Mouse (Mus musculus): ENCODE measurements around the gene Lyrm7. TPM values are rescaled to one million over a fixed set of nuclear protein-coding genes. Genes with fewer than 3 reads are reported as not detected.
"Not testable (repeated sequence)": the region's sequence is repeated elsewhere in the genome, so short reads cannot be mapped to it uniquely, and the experiment has no call there.

The Lyrm7 gene
- total RNA-seq, 2 experiments from 2014 or later, result 4.1 to 5.3 TPM

DNA sequence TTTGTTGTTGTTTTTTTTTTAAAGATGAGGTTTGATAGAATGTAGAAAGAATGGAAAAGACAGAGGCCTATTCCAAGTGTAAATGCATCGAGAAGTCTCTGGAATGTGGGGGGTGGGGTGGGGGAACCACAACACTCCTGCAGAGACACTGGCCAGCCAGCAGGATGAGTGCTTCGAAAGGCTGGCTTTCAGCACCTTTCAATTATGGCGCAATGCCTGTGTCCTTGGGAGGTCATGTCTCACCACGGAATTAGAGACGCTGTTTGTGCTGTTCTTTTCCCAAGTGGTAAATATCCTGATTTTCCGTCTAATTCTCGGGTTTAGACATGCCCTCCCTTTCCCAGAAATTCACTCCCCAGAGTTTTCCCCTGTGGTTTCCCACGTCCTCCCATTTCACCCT is 22.0 kb upstream of the Lyrm7 start:
- no peak for ATAC-seq (replicated peaks; ENCODE audit: poor library complexity)

DNA sequence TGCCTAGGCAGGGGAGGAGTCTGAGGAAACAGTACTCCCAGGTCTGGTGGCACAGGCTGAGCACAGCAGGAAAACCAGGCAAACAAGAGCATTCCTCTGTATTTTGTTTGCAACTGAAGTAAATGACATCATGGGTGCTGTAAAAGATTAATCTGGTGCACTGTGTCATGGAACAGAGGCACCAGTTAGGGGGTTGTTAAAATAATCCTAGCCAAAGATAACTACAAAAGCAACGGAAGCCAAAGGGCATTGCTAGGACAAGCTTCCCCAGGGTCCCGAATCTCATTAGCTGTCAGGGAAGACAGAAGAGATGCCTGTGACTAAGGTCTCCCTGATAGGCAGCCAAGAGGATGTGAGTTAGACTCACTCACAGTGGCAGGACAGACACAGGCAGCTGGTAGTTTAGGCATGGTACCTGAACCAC is 20.3 kb upstream of the Lyrm7 start:
- no peak for ATAC-seq (replicated peaks; ENCODE audit: poor library complexity)

DNA sequence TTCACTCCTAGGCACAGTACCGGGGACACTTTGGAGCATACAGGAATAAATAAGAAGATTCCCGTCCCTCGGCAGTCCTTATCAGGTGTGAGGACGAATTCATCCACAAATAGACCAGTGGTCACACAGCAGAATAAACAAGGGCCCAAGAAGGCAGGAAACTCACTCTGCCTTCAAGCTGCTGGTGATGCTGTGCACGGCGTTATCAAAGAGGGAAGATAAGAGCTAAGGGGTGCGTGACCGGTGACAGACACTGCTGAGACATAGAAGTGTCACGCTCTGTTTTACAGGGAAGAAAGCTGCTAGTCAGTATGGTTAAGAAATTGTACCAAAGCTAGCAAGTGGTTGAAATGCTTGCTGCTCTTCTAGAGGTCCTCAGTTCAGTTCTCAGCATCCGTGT is 19.2 kb upstream of the Lyrm7 start:
- no peak for ATAC-seq (replicated peaks; ENCODE audit: poor library complexity)

DNA sequence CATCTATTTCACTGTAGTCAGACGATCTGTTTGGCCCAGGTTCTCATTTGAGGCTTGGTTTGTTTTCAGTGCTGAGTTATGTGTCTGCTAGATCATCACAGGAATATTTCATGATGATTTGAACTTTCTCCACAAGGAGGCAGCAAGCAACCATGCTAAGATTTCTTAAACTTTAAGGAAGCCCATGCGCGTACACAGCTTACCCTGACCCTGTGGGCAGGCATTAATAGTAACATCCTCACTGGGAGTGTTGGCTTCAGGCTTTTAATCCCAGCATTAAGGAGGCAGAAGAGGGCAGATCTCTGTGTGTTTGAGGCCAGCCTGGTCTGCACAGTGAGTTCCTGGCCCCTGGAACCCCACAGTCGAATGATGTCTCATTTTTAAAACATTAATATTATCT is 18.7 kb upstream of the Lyrm7 start:
- peak; percentile 90 for ATAC-seq (replicated peaks; ENCODE audit: poor library complexity)

DNA sequence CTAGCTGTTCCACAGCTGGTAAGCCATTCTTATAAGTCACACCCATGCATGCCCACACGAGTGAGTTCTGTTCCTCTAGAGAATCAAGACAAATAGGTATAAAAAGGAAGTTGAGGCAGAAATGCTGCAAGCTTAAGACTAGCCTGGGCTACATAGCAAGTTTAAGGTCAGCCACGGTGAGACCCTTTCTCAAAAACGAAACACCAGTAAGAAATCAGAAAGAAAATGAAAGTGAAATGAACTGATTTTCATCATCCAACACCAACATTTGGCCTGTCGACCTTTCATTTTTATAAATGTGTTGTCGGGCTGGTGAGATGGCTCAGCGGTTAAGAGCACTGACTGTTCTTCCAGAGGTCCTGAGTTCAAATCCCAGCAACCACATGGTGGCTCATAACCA is 18.2 kb upstream of the Lyrm7 start:
- no peak for ATAC-seq (replicated peaks; ENCODE audit: poor library complexity)

DNA sequence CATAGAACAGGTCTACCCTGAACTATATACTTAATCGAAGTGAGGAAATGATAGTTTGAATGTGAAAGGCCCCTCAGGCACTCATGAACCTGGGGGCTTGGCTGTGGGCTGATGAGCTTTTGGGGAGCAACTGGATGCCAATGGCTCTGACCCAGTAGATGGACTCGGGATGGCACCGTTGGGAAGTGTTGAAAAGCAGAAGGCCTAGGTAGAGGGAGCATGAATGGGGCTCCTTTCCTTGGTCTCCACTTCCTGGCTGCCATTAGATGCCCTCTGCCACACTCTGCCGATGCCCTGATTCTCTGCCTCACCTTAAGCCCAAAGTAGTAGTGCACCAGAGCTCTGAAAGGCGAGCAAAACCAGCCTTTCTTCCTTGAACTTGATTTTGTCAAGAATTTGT is 15.3 kb upstream of the Lyrm7 start:
- ATAC-seq (replicated peaks; ENCODE audit: poor library complexity), result no peak

DNA sequence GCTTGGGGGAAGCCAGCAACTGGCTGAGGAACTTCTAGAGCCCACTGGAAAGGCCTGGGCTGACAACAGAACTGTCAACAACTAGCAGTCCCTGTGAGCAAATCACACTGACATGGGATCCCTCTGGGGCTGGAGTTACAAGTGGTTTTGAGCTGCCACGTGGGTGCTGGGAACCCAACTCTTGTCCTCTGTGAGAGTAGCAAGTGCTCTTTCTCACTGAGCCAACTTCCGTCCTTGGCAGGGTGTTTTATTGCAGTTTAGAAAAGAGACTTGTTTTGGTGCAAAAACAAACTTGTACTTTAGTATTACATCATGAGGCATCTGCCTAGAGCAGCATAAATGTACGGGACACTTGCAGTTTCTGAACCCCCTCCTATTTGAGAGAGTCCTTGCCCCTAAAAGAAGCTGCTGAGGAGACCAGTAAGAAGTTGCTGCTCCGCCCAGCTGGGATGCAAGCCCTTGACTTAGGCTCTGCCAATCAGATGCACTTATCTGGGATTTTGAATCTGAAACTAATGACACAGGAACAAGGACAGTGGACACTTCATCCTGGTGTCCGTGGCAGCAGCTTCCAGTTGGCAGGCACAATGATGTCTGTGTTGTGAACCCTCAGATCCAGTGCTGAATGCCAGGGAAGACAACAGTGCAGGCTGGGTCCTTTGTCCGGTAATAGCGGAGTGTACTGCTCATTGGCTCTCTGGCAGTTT is 11.3 kb upstream of the Lyrm7 start:
- ATAC-seq (replicated peaks; ENCODE audit: poor library complexity), result no peak

DNA sequence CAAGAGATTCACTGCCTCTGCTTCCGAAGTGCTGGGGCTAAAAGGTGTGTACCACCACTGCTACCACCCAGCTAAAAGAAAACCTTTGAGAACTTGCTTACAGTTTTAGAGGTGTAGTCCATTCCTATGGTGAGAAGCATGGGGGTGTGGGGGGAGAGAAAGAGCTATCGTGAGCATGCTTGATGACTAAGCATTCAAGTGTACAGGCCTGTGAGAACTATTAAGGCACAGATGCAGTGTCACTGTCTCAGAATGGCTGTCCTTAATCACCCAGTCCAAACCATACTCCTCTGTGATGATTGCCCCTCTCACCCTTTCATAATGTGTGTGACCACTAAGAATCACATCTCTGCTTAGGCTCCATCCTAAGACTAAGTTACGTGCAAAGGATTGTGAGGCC is 8.6 kb upstream of the Lyrm7 start:
- no peak for ATAC-seq (replicated peaks; ENCODE audit: poor library complexity)

DNA sequence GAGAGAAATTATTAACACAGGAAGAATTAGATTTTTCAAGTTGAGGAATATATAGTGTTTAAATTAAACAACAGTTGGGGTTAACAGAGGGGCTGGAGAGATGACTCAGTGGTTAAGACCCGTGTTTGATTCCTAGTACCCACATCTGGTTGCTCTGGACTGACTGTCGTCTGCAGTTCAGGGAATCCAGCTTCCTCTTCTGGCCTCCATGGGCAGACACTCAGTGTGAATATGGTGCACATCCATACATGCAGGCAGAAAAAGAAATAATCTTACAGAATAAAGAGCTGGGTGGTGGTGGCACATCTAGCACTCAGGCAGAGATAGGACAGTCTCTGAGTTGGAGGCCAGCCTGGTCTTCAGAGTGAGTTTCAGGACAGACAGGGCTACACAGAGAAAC is 7.7 kb upstream of the Lyrm7 start:
- no peak for ATAC-seq (replicated peaks; ENCODE audit: poor library complexity)

DNA sequence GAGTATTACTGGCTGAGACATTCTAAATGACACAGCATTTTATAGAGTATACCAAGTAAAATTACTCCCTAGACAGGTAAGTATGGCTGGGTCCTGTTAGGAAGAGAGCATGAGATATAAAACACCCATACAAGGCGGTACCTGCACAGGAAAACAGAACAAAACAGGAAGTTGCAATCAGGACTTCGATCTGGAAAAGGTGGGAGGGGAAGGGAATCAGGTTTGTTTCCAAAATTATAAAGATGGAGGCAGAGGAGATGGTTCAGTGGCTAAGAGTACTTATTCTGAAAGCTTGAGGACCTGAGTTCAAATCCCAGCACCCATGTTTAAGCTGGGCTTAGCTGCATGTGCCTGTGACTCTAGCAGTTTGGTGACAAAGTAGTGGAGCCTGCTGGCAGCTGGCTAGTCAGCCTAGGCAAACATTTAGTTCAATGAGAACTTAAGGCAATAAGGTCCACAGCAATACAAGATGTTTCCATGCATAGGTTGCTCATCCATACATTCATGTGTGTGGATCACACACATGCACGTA is 7.3 kb upstream of the Lyrm7 start:
- ATAC-seq (replicated peaks; ENCODE audit: poor library complexity), result no peak

DNA sequence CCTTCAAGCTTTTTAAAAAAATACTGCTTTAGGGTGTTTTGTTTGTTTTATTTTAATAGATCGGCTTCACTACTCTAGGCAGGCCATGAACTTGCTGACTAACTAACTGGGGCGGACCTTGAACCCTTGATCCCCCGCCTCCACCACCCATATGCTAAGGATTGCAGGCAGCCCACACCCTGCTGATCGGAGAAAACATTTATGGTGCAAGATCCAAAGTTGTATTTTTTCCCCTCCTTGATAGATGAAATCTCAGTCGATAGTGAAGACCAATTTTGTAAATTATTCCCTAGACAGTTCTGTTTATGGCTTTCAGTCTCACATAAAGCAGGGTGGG is 6.3 kb upstream of the Lyrm7 start:
- ATAC-seq (replicated peaks; ENCODE audit: poor library complexity), result peak; percentile 50

DNA sequence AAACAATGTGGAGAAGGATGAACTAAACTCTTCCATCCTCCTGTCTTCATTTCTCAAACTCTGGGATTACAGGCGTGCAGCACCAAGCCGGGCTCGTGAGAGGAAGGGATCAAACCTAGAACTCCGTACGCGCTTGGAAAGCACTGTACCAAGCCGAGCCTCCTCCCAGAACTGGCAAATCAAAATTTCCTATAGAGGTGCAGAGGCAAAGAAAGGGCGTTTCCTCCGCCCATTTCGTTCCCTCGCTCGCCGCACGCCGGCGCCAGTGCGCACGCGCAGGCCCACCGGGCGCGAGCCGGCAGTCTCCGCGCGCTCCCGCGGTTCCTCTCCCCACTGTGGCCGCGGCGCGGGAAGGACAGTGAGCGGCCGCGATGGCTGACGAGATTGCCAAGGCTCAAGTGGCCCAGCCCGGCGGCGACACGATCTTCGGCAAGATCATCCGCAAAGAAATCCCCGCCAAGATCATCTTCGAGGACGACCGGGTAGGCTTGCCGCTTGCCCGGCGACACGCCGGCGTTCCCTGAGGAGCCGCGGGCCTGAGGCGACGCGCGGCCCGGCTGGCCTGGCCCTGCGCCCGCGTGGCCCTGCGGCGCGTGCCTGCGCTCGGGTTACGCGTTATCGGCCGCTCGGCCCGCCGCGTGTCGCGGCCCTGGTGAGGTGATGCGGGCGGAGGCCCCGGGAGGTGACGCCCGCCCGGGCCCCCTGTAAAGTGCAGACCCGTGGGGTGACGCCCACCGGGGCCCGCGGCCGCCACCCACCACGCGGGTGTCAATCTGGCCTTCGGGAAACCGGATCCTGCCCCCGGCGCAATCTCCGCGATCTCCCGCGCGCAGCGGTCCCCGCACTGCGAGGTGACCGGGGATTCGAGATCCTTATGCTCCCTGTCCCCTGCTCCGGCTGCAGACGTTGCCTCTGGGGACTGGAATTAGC is 5.7 kb upstream of the Lyrm7 start, which contains the start of gene Hint1:
Gene Hint1, plus strand, starts transcription at position 265 of the 930 bp plus-strand sequence.
- peak; percentile 73 for ATAC-seq (replicated peaks; ENCODE audit: poor library complexity)

DNA sequence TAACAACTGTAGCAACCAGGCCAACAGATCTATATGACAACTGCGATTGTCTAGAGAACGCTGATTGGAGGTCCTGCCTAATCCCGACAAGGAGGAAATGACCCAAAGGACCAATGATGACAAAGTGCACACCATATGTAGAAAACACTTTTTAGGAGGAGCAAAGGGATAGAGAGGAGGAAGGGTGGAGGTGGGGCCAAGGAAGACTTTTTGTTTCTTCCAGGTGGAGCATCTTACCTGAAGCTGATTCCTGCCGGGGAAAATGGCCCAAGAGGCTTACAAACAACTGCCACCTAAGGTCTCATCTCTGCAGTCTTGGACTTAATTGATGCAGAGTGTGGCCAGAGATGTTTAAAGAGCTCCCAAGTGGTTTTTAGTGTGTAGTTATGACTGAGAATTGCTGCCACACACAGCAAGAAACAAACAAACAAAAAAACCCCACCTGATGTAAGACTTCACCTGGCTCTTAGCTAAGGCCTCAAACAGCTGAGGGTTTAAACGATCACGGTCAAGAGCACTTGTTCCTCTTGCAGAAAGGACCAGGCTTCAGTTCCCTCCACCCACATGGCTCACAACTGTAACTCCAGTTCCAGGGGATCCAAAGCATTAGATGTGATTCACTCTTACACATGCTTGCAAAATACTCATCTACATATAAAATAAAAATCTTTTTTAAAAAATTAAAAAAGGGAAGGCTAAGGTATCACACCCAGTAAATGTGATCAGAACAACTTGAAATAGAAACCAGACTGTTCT is 4.8 kb upstream of the Lyrm7 start:
- no peak for ATAC-seq (replicated peaks; ENCODE audit: poor library complexity)

DNA sequence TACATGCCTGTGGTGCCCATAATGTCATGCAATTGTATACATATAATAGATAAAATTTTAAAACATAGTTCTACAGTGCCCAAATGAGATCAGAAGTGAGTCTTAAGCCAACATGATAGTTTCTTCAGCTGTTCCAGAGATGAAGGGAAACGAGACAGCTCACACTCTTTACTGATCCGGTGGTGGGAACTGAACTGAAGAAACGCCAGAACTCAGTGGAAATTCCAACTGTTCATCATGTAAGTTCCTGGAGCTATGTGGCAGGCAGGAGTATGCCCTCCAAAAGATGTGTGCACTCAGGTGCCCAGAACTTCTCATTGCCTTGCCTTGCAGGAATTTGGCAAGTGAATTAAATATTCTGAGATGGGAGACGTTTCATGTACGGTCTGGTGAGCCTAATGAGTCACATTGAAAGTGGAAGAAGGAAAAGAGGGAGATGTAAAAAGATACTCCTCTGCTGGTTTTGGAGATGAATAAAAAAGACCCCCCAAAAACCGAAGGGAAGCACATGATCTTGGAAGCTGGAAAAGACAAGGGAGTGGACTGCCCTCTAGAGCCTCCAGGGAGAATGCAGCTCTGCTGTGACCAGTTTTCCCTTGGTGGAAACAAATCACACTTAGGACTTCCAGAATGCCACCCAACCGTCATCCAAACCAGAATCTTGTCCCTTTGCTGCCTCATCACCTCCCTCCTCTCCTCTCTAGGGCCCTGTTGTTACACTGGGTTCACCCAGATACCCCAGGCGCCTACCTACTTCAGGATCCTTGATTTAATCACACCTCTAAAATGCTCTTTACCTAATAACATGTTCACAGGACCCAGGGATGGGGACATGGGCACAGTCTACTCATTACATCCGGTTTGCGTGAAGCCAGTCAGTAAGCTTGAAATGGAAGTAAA is 2.2 kb upstream of the Lyrm7 start:
- 0 out of 2 replicates have a peak, but pooled peaks have one; percentile 10 for ATAC-seq (replicated peaks; ENCODE audit: poor library complexity)

DNA sequence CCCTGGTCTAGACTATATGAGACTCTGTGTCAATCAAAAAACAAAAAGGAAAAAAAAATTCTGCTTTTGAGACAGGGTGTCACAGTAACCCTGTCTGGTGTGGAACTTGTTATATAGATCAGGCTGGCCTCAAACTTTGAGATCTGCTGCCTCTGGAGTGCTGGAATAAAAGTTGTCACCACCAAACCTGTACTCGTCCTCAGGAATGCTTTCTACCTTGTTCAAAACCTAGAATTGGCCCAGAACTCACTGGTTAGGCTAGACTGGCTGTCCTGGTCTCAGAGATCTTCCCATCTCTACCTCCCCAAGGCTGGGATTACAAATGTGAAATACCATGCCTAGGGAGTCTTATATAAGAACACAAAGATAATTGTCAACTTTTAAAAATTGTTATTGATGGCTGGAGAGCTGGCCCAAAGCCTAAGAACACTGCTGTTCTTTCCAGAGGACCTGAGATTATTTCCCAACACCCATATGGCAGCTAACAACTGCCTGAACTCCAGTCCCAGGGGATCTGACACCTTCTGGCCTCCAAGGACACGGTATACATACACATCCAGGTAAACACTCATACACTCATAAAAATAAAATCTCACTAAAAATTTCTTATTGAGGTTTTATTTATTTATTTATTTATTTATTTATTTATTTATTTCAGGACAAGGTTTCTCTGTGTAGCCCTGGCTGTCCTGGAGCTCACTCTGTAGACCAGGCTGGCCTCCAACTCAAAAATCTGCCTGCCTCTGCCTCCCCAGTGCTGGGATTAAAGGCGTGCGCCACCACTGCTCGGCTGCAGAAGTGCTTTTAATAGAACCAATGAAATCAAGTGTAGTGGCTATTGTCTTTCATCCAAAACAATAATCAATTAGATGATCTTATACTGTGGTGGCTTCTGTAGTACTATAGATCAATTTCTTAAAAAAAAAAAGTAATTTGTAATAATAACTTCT is 1.0 kb upstream of the Lyrm7 start:
- ATAC-seq (replicated peaks; ENCODE audit: poor library complexity), result no peak

DNA sequence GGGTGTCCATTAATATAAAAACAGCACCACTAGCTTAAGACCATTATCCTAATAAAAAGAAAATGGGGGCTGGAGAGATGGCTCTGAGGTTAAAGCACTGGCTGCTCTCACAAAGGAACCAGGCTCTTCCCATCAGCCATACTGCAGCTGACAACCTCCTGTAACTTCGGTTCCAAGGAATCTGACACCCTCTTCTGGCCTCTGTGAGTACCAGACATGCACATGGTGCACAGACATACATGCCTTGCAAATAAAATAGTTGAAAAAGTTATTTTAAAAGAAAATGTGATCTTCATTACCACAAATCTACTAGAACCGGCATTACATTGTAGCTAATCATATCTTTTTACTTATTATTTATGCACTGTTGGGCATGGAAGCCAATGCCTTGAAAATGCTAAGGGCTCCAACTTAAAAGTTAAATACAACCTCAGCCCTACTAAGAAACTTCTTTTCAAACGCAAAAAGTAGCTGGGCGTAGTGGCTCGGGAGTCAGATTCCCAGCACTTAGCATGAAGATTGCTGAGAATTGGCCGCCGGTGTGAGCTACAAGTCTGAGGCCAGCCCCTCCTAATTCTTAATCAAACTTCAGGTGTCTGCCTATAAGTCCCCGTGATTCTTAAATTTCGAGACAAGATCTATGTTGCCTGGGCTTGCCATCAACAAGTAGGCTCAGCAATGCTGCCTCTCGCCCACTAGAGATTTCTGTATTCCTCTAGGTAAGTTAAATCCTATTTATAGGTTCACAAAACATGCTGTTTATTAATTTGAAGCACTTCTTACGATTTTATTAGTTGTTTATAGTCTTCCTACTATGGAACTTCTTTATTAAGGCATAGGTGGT is 1.2 kb downstream of the Lyrm7 start:
- peak; percentile 35 for ATAC-seq (replicated peaks; ENCODE audit: poor library complexity)

DNA sequence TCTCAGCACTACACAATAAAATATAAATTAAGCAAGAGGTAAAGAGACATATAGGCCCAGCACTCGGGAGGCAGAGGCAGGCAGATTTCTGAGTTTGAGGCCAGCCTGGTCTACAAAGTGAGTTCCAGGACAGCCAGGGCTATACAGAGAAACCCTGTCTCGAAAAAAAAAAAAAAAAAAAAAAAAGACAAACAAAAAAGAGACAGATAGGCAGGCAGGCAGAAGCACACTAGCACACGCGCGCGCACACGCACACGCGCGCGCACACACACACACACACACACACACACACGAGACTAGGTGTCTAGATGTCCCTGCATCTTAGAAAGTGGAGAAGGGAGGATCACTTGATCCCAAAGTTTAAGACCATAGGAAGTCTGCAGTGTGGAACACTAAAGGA is 1.8 kb downstream of the Lyrm7 start:
- not testable (repeated sequence) for ATAC-seq (replicated peaks; ENCODE audit: poor library complexity)

DNA sequence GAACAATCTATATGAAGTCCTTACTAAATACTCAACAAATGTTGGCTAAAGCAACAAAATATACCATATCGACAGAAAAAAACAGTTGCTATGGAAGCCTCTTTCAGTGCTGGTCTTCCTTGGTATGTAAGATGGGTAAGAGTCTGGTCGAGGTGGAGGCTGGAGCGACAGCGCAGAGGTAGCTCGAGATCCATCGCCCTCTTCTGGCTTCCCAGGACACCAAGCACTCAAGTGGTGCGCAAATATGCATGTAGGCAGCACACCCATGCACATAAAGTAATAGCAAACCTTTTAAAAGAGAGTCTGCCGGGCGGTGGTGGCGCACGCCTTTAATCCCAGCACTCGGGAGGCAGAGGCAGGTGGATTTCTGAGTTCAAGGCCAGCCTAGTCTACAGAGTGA is 9.1 kb downstream of the Lyrm7 start:
- no peak for ATAC-seq (replicated peaks; ENCODE audit: poor library complexity)
